9 mouse cellular contexts compared by ENCODE assay signal in the genomic region with DNA sequence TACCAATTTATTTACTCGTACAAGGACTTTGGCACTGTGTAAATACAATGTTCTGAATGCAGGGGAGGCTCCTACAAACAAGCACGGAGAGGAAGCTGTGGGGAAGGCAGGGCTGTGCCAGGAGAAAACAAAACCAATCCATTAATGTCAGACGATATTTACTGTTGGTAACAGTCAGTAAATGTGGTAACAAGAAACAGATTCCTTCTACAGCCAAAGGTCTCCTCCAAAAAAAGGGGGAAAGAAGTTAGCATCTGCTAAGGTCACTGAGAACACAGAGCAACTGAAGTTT.
DNase-seq lines count a peak whose midpoint lies in the region; ATAC-seq and TF ChIP-seq lines count a peak whose summit lies in the region.
"Had no signal": no experiment of that assay in that cellular context is flagged by ENCODE, and none has a peak within 500 bp of the region (broad histone marks: within the 10 kb centered on the region; RNA-seq: fewer than 3 reads in every experiment).

No protein-coding gene starts in this region.

- 0 out of 2 replicates have a peak, but pooled peaks cover 2% of the 10 kb centered on the region for H3K36me3 ChIP-seq in heart, embryonic 10.5 days
- H3K36me3 ChIP-seq in lung, postnatal 0 days (ENCODE audit: insufficient read depth, low read length): no peaks in the 10 kb centered on the region
- H3K36me3 ChIP-seq in forebrain, postnatal 0 days (ENCODE audit: insufficient read depth): no peaks in the 10 kb centered on the region
- H3K36me3 ChIP-seq in liver, embryonic 16.5 days (ENCODE audit: control insufficient read depth, insufficient read depth): no peaks in the 10 kb centered on the region

- no peak overlapping the region for H3K27ac ChIP-seq in heart, embryonic 10.5 days
- no peak overlapping the region for H3K27ac ChIP-seq in lung, postnatal 0 days (ENCODE audit: low read length)
- H3K27ac ChIP-seq in forebrain, postnatal 0 days (ENCODE audit: low read depth, low read length): no peak overlapping the region
- H3K27ac ChIP-seq in liver, embryonic 16.5 days (ENCODE audit: low read length): no peak overlapping the region

- TF ChIP-seq EP300 in lung, postnatal 0 days (IDR thresholded peaks at IDR 0.05): no peak

- ATAC-seq in lung, postnatal 0 days: no peak
- peak; percentile 38; the same call in 1 of the 2 replicates for ATAC-seq in forebrain, postnatal 0 days
- peak; percentile 75 for ATAC-seq in liver, embryonic 16.5 days (ENCODE audit: low read depth)

- H3K27me3 ChIP-seq in heart, embryonic 10.5 days (ENCODE audit: insufficient read depth, poor library complexity, severe bottlenecking): no peaks in the 10 kb centered on the region
- no peaks in the 10 kb centered on the region for H3K27me3 ChIP-seq in lung, postnatal 0 days (replicated peaks; ENCODE audit: insufficient read depth, low read length)
- H3K27me3 ChIP-seq in forebrain, postnatal 0 days (ENCODE audit: insufficient read depth, low read length): no peaks in the 10 kb centered on the region
- H3K27me3 ChIP-seq in liver, embryonic 16.5 days (ENCODE audit: control insufficient read depth, insufficient read depth, low read depth, low read length): no peaks in the 10 kb centered on the region

- no peak overlapping the region for H3K4me3 ChIP-seq in heart, embryonic 10.5 days
- H3K4me3 ChIP-seq in lung, postnatal 0 days (ENCODE audit: low read depth, low read length): no peak overlapping the region
- no peak overlapping the region for H3K4me3 ChIP-seq in forebrain, postnatal 0 days (ENCODE audit: low read depth, low read length)
- no peak overlapping the region for H3K4me3 ChIP-seq in liver, embryonic 16.5 days (ENCODE audit: low read depth, low read length)
- no peak overlapping the region for H3K4me3 ChIP-seq in lung, adult 2 months (replicated peaks; ENCODE audit: extremely low read depth, low read depth, low read length)
- H3K4me3 ChIP-seq: erythroblast, embryonic 14.5 days had no signal

- H3K9ac ChIP-seq in lung, postnatal 0 days (replicated peaks; ENCODE audit: low read depth): no peak overlapping the region
- H3K9ac ChIP-seq in forebrain, postnatal 0 days: no peak overlapping the region
- no peak overlapping the region for H3K9ac ChIP-seq in liver, embryonic 16.5 days (ENCODE audit: low read depth, low read length)

- peaks cover 22% of the 10 kb centered on the region for H3K4me1 ChIP-seq in heart, embryonic 10.5 days
- H3K4me1 ChIP-seq in lung, postnatal 0 days (ENCODE audit: insufficient read depth, low read depth, low read length): peaks cover 11% of the 10 kb centered on the region; the same call in 1 of the 2 replicates
- peaks cover 2% of the 10 kb centered on the region; the same call in 1 of the 2 replicates for H3K4me1 ChIP-seq in forebrain, postnatal 0 days (ENCODE audit: insufficient read depth)
- H3K4me1 ChIP-seq in liver, embryonic 16.5 days (ENCODE audit: control insufficient read depth, low read depth, low read length): no peaks in the 10 kb centered on the region
- H3K4me1 ChIP-seq in lung, adult 2 months (ENCODE audit: control insufficient read depth, insufficient read depth, low read length): peaks cover 3% of the 10 kb centered on the region; the same call in 1 of the 2 replicates

- no peaks in the 10 kb centered on the region for H3K9me3 ChIP-seq in heart, embryonic 10.5 days
- no peaks in the 10 kb centered on the region for H3K9me3 ChIP-seq in lung, postnatal 0 days (ENCODE audit: low read length)
- no peaks in the 10 kb centered on the region for H3K9me3 ChIP-seq in forebrain, postnatal 0 days (ENCODE audit: low read length)
- H3K9me3 ChIP-seq in liver, embryonic 16.5 days (replicated peaks; ENCODE audit: control insufficient read depth, low read length): no peaks in the 10 kb centered on the region

- peak; percentile 83 for DNase-seq in heart, adult 11 months
- DNase-seq in heart, embryonic 10.5 days (ENCODE audit: low spot score): no peak
- DNase-seq in lung, postnatal 0 days (ENCODE audit: low spot score): peak; percentile 16
- DNase-seq in lung, postnatal 14 days: no peak
- DNase-seq in forebrain, postnatal 0 days: no peak
- no peak for DNase-seq in retina, postnatal 1 day
- DNase-seq in lung, adult 2 months: no peak

- no peak for TF ChIP-seq POLR2A in lung, adult 2 months (IDR thresholded peaks at IDR 0.05; ENCODE audit: borderline replicate concordance, extremely low read depth, low read depth, low read length)

- WGBS in heart, embryonic 10.5 days: 67% methylated on average over 3 of the region's 3 CpGs
- WGBS in lung, postnatal 0 days: 27% methylated on average over 3 of the region's 3 CpGs
- 37% methylated on average over 3 of the region's 3 CpGs for WGBS in forebrain, postnatal 0 days
- 25% methylated on average over 3 of the region's 3 CpGs for WGBS in liver, embryonic 16.5 days (ENCODE audit: insufficient replicate concordance)
- WGBS in lung, adult 2 months: 18% methylated on average over 3 of the region's 3 CpGs

- TF ChIP-seq CTCF in lung, postnatal 0 days (IDR thresholded peaks at IDR 0.05): no peak
- TF ChIP-seq CTCF in forebrain, postnatal 0 days (IDR thresholded peaks at IDR 0.05; ENCODE audit: low read depth): no peak
- no peak for TF ChIP-seq CTCF in lung, adult 2 months (IDR thresholded peaks at IDR 0.05; ENCODE audit: insufficient read depth, low read length)

- H3K4me2 ChIP-seq in lung, postnatal 0 days (replicated peaks; ENCODE audit: low read depth, low read length): no peak overlapping the region
- no peak overlapping the region for H3K4me2 ChIP-seq in forebrain, postnatal 0 days (ENCODE audit: low read depth)
- no peak overlapping the region for H3K4me2 ChIP-seq in liver, embryonic 16.5 days (ENCODE audit: low read depth, low read length)

Comparison
In these comparisons a context has a peak if more than half of its experiments do, and no peak if none do; other contexts are left out.
1. DNase-seq: peak in heart, adult 11 months (single experiment) and lung, postnatal 0 days (single experiment); none in heart, embryonic 10.5 days (single experiment), lung, postnatal 14 days (single experiment), forebrain, postnatal 0 days (single experiment), retina, postnatal 1 day (single experiment) and lung, adult 2 months (single experiment).